Mouse (Mus musculus) spleen, adult 12 weeks (tissue): ENCODE data around the gene Pde4a.
"Not testable (repeated sequence)": the region's sequence is repeated elsewhere in the genome, so short reads cannot be mapped to it uniquely, and the experiment has no call there.

Source experiments
- DNase-seq: peaks from one replicate; pipeline ENCODE4 v3.0.0; 2022; ENCODE audit warnings: low spot score

Gene Pde4a

GRCm38 (mm10) chr9:21219820-21220219 is 54.3 kb downstream of the Pde4a start:
- no peak for DNase-seq

GRCm38 (mm10) chr9:21220490-21221382 is 55.2 kb downstream of the Pde4a start:
- DNase-seq, result peak; percentile 92

DNA sequence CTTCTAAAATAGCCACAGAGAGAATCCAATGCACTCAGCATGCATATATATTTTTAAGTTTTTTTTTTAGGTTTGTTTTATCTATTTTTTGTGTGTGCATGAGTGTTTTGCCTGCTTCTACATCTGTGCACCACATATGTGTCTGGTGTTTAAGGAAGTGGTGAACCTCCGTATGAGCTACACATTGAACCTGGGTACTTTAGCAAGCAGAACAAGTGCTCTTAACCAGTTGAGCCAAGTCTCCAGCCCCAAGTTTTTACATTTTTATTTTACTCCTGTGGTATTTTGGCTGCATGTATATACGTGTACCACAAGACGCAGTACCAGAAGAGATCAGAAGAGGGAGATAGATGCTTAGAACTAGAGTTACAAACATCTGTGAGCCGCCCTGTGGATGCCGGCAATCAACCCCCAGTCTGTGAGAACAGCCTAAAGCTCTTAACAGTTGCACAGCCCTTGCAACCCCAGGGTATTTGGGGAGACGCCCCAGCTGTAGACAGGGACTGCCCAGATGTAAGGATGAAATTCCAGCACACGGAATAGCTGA is 55.9 kb downstream of the Pde4a start:
- no peak for DNase-seq

GRCm38 (mm10) chr9:21223490-21223889 is 58.0 kb downstream of the Pde4a start:
- DNase-seq, result not testable (repeated sequence)

- no peak for DNase-seq
Measured at GRCm38 (mm10) chr9:21223906-21224305, 58.4 kb downstream of the Pde4a start.

GRCm38 (mm10) chr9:21224576-21225414 is 59.3 kb downstream of the Pde4a start:
- no peak for DNase-seq

- no peak for DNase-seq
Measured at GRCm38 (mm10) chr9:21225415-21225758, 59.9 kb downstream of the Pde4a start.

DNA sequence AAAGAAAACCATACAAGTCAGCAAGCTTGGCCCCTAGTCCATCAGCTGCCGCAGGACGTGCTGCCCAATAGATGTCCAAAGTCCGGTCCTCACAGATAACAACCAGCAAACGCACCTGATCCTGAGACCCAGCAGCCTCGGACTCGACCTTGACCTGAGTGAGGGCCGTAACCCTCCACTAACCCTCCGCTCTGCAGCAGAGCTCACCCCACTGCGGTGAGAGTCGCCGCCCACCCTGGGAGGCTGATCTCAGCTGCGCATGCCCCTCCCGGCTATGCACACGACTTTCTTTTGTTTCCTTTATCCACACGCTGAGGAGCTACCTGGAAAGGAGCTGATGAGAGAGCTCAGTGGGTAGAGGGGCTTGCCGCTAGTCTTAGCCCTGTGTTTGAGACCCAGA is 61.8 kb downstream of the Pde4a start:
- no peak for DNase-seq

- no peak for DNase-seq
Measured at GRCm38 (mm10) chr9:21231551-21231950, 66.0 kb downstream of the Pde4a start.

- DNase-seq, result no peak
Measured at GRCm38 (mm10) chr9:21232867-21233266, 67.4 kb downstream of the Pde4a start.

- no peak for DNase-seq
Measured at GRCm38 (mm10) chr9:21233366-21233765, 67.9 kb downstream of the Pde4a start.

- no peak for DNase-seq
Measured at GRCm38 (mm10) chr9:21233805-21234204, 68.3 kb downstream of the Pde4a start.

- DNase-seq, result no peak
Measured at GRCm38 (mm10) chr9:21235341-21235740, 69.8 kb downstream of the Pde4a start.

DNA sequence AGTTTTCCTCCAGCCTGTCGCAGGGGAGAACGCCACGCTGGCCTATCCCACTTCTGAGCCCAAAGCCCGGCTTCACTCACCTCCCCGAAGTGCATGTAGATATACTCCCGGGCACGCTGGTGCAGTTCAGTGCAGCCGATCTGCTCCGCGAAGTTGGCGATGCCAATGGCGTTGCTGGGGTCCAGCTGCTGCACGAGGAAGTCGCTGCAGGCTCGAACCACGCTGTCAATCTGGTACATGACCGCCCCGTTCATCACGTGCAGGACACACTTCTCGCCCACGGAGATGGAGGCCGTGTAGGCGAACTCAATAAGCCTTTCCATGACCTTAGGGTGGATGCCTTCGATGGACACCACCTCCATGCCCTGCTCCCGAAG is 71.5 kb downstream of the Pde4a start:
- no peak for DNase-seq

- no peak for DNase-seq
Measured at GRCm38 (mm10) chr9:21237368-21238003, 72.0 kb downstream of the Pde4a start.

DNA sequence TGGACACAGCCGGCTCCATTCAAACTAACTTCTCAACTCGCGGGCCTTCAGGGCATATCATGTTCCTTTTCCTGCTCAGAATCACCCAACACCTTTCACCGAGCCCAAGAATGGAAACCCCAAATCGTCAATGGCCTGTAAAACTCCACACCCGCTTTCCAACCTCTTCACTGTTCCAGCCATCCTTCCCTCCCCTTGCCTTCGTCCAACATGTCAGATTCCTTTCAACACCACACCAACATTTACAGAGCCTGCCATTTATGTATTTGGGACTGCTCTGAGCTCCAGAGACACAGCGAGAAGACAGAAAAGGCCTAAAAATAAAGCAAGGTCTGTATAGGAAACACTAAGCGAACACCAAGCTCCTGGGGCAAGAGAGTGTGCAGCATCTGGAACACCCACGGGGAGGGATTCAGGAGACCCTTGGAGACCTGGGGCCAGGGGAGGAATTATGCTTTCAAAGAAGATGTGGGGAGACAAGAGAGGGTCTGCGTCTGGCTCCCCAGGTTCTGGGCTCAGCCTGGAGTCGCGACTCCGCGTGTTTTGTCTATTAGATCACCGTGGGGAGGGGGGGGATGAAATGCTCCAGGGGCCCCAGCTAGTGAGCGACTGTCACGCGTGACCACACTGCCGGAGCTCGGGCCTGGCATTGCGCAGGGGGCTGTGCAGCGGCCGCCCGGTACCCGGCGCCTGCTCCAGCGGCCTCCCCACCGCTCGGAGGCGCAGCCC is 72.7 kb downstream of the Pde4a start:
- no peak for DNase-seq

GRCm38 (mm10) chr9:21238733-21239464 is 73.4 kb downstream of the Pde4a start, which contains the start of gene Keap1:
TSS of gene Keap1 (minus strand) at chr9:21239361.
- DNase-seq, result peak; percentile 83

DNA sequence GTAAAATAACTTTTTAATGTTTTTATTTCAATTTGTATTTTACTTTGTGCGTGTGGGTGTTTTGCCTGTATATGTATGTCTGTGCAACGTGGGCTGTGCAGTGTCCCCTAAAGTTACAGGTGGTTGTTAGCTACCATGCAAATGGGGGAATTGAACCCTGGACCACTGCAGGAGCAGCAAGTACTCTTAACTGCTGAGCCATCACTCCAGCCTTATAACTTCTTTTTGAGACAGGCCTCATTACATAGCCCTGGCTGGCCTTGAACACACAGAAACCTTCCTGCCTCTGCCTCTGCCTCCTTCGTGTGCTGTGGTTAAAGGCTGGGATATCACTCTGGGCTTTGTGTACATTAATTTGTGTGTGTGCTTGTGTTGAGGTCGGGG is 73.9 kb downstream of the Pde4a start:
- DNase-seq, result no peak

DNA sequence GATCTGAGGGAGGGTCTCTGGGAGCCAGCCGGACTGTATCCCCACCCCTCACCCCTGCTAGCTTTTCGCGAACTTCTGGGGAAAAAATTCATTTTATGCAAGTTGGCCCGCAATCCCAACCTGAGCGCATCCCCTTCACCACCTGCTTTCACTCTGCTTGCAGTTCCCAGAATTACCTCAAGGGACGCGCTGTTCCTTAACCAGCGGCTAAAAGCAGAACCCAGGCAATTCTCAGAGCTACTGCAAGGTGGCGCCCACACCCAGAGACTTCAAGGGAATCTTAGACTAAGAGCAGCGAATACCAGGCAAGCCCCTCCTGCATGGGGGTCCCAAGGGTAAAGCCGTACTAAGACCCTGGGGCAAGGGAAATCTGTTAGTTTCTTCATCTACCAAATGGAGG is 75.8 kb downstream of the Pde4a start:
- peak; percentile 82 for DNase-seq

- DNase-seq, result no peak
Measured at GRCm38 (mm10) chr9:21243826-21244427, 78.4 kb downstream of the Pde4a start.
